Mouse (Mus musculus) mesoderm, embryonic 11.5 days (tissue): ENCODE measurements at regions not wholly inside any gene's neighbourhood (a gene's known extent, or its start where the extent isn't known, plus 50 kb on each side); places are given as distances from the start of the nearest gene placed in this dataset.

ENCODE experiments used
- DNase-seq: peaks from one replicate; pipeline ENCODE4 v3.0.0-alpha.2; 2012; ENCODE audit warnings: low read depth, low spot score

GRCm38 (mm10) chr13:110450526-110450925 is 55.7 kb downstream of the Plk2 start:
- DNase-seq = no peak

GRCm38 (mm10) chr13:110452009-110452525 is 57.2 kb downstream of the Plk2 start:
- DNase-seq = no peak

DNA sequence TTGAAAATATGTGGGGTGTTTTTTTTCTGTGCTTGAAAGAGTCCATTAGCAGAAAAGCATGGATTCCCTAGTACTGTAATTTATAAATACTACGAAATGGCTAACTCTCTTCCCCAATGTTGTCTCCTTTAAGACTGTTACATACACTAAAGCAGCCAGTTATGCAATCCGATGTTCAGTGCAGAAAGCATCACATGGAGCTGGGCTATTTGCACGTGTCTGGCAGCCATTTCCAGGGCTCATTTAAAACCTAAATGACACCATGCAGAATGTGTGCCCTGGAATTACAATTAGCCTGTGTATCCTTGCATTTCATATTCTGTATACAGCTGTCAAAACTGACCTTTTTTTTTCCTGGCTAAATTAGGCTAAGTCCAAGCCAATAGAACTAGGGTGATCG is 60.2 kb downstream of the Plk2 start:
- DNase-seq = no peak

- no peak for DNase-seq
These were observed 60.8 kb downstream of the Plk2 start for GRCm38 (mm10) chr13:110455569-110456196.

- no peak for DNase-seq
These were observed 63.9 kb downstream of the Plk2 start for GRCm38 (mm10) chr13:110458701-110459100.

DNA sequence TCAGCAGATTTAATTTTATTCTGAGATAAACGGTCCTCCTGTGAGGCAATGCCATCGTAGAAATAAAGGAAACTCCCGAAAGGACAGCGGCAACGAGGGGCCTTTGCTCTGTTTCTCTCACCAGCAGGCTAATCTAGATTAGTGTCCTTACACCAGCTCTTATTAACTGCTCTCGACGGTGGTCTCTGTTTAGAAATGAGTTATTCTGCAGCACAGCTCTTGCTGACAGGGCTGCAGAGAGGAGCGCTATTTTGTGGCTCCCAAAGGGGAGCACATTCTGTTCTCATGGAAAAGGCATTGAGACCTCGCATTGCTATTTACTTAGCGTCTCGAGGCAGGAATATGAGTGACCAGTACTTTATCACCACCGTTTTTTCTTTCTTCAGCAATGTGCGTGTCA is 66.7 kb downstream of the Plk2 start:
- no peak for DNase-seq

DNA sequence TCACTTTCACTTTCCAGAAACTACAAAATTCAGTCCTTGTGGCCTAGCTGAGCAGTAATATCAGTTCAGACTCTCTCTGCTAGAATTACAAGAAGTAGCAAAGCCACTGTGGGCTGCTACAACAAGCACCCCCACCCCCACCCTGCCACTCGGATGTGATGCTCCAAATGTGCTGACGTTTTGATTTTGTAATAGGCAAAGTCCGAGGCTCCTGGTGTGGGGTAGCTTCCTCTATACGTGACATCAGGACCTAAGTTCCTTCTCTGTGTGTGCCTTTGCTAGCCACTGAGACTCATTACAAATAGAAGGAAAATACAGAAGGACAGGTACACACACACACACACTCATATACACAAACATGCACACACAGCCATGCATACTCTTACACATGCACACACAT is 76.7 kb downstream of the Plk2 start:
- DNase-seq = no peak

DNA sequence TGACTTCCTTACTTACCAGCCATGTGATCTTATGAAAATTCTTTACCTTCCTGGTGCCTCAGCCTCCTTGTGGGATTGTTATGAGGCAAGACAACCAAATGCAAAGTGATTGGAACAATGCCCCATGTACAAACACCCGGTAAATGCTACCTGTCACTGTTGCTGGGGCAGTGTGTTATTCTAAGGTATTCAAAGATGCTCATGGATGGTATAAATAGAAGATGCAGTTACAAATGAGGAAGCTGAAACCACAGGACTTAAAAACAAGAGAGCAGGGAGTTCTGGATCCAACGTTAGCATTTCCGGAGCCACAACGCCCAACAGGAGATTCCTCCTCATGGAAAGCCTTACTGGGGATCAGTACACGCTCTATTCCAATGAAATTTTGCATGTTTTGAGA is 82.9 kb downstream of the Plk2 start:
- no peak for DNase-seq

GRCm38 (mm10) chr13:110484358-110484940 is 89.6 kb downstream of the Plk2 start:
- no peak for DNase-seq

DNA sequence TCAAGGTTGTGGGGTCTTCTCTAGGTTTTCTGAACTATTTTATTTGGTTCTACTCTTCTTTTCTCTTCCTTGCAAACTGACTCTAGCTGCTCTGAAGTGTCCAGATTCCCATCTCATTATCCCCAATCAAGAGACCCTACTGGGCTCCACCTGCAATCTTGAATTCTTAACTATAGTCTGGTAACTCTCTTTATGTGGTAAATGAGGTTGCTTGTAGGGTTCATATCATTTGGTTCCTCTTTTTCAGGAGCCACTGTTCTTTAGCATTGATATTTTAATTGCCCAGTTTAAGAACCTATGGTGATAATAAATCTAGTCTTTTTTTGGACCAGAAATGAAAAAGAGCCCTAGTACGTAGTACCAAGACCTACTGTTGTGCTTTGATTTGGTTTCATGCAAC is 90.7 kb downstream of the Plk2 start:
- no peak for DNase-seq

GRCm38 (mm10) chr13:110490166-110490565 is 95.3 kb downstream of the Plk2 start:
- peak; percentile 16 for DNase-seq

DNA sequence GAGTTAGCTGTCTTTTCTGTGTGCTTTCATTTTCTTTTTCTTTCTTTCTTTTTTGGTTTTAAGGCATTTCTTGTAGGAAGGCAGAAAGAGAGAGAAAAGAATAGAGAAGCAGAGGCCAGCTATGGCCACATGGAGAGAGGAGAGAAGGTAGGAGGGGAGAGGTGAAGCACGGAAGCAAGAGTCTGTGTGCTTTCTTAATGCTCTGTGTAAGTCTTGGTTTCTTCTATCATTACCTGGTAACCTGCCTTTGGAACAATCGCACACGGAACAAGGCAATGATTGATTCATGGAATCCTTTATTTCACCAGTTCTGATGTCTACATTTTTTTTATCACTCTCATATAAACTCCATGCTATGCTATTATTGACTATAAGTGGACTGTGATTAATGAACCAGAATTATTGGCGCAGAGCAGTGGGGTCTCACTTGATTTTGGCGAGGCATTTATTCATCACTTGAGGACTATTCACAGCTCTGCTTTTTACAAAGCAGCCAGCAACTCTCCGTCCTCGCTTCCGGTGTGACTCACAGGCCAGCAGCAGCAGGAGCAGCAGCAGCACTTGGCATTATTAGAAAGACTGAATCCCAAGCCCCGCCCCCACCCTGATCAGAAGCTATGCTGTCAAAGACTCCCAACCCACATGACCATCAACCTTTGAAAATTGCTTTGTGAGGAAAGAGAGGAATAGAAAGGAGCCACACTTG is 97.6 kb downstream of the Plk2 start:
- no peak for DNase-seq

GRCm38 (mm10) chr13:110493002-110493552 is 98.2 kb downstream of the Plk2 start:
- DNase-seq = no peak

DNA sequence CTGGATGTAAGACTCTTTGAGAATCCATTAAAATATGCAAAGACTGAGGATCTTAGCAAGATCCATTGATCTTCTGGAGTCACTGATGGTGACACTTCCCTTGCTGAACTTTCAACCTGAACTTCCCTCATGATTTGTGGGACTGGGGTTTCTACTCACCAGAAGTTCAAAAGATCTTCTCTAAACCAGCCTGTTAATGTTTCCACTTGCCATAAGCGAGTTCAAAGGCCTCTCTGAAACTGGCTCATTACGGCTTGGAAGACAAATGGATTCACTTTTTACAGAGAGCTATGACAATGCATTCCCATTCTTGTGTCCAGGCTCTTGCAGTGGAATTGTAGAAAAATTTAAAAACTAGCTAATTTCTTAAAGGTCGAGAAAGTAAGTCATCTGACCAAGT is 102.6 kb downstream of the Plk2 start:
- DNase-seq = no peak

- DNase-seq = peak; percentile 23
These were observed 113.0 kb downstream of the Plk2 start for GRCm38 (mm10) chr13:110507814-110508362.

DNA sequence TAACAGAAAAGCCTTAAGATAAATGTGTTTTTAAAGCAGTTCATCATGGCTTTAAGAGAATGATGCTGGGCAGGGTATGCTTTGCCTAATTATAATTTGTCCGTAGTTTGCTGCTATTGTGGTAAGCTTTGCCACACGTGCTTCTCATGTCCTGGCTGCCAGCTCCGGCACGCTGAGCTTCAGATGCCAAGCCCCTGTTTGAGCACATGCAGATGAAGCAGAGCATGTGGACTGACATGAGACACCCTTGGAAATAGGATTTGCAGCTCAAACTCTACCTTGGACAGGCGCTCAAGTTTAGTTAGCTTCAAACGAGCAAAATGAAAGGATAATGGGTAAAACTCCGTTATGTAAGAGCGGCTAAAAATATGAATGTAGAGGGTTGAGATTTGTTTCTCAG is 123.1 kb downstream of the Plk2 start:
- no peak for DNase-seq

DNA sequence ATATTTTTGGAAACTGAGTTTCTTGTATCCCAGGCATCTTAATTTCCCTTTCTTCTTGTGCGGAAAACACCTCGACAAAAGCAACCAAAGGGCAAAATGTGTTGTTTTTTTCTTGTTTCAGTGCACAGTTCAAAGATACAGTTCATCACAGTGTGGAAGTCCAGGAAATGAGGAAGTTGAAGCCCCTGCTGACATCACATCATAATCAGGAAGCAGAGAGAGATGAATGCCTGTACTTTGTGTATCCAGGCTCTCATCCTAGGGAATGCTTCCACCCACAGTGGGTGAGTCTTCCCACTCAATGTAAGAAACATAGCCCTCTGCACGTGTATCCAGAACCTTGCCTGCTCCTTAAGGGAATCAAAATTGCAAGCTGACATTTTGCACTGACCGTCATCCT is 128.1 kb downstream of the Plk2 start:
- no peak for DNase-seq

DNA sequence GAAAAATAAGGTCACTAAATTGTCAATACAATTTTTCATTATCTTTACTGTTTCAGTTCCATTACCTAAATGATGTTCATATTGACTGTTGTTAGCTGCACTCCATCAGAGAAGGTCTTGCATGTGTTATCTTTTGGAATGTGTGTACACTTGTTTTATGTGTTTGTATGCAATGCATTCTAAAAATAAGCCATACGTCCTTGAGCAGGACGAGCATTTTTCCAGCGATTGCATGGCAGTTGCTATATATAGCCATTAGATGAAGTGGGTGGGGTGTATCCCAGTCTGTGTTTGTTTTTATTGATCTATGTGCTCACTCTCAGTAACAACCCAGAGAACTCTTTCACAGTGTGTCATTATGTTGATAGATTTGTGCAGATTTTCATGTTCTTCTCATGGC is 132.8 kb downstream of the Plk2 start:
- DNase-seq = no peak

DNA sequence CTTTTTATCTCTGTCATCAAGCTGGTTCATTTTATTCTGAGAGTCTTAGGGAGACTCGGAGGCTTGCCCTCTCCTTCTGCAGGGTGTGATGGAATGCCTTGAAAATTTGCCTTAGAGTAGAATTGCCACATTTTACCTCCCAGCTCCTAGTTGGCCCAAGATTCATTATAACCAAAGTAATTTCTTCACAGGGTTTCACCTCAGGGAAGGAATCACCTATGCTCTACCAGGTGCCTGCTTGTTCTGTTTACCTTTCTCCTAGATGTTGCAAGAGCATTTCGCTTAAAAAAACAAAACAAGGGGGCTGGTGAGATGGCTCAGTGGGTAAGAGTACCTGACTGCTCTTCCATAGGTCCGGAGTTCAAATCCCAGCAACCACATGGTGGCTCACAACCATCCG is 134.8 kb downstream of the Plk2 start:
- no peak for DNase-seq

- DNase-seq = peak; percentile 33
These were observed 139.5 kb downstream of the Plk2 start for GRCm38 (mm10) chr13:110534320-110534764.

- no peak for DNase-seq
These were observed 140.9 kb downstream of the Plk2 start for GRCm38 (mm10) chr13:110535785-110536184.

DNA sequence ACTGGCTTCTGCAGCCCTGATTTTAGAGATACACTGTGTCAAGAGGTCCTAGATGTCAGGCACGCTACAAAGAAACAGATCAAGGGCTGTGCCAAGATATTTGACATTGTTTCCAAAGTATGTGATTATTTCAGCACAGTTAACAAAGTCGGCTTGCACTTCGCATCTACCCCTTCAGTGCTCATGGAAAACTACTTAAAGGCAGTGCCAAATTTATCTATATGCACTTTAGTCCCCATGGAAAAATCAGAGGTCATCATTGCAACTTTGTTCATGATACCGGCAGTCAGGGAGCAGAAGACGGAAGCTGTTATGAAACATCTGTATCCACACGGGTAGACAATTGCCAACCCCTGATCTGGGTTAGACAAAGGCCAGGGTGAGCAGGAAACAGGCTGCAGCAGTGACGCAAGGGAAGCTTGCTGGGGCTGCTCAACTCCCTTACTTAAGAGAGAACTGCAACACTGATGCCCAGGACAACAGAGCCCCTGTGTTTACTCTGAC is 143.2 kb downstream of the Plk2 start:
- no peak for DNase-seq
